Mouse (Mus musculus) forebrain, embryonic 14.5 days (tissue): ENCODE measurements around the gene Col23a1. TPM values are rescaled to one million over a fixed set of nuclear protein-coding genes. Genes with fewer than 3 reads are reported as not detected.
A peak's percentile ranks its signal among the peaks of the same experiment; 100 is the strongest.

Source experiments
- ATAC-seq: fragments of 200-750 bp; cut with Nextera tagmentation; 2 replicates; pipeline ENCODE4 v1.8.0; 2017; ENCODE audit warnings: mild to moderate bottlenecking, moderate library complexity
- DNase-seq: peaks from one replicate; pipeline ENCODE4 v3.0.0-alpha.2; 2015; ENCODE audit warnings: low spot score
- H3K27ac ChIP-seq: fragments of 300-500 bp; sonication (generic); 2 replicates; pipeline ENCODE4 v1.5.1; 2014; ENCODE audit warnings: low read depth, mild to moderate bottlenecking, control low read depth, low read length, moderate library complexity
- H3K27me3 ChIP-seq: fragments of 300-500 bp; sonication (generic); replicated peaks from 2 replicates; pipeline ENCODE4 v1.6.1; 2014; ENCODE audit warnings: low read length, control low read depth, mixed read lengths; ENCODE audit not compliant: control insufficient read depth, insufficient read depth
- H3K36me3 ChIP-seq: fragments of 300-500 bp; sonication (generic); 2 replicates; pipeline ENCODE4 v1.6.1; 2014; ENCODE audit warnings: low read length, control low read depth; ENCODE audit not compliant: control insufficient read depth, insufficient read depth
- H3K4me1 ChIP-seq: fragments of 300-500 bp; sonication (generic); 2 replicates; pipeline ENCODE4 v1.6.1; 2014; ENCODE audit warnings: antibody characterized with exemption, low read length, control low read depth; ENCODE audit not compliant: control insufficient read depth, insufficient read depth
- H3K4me2 ChIP-seq: fragments of 300-500 bp; sonication (generic); 2 replicates; pipeline ENCODE4 v1.6.1; 2014; ENCODE audit warnings: mild to moderate bottlenecking, control low read depth, low read length
- H3K4me3 ChIP-seq: fragments of 300-500 bp; sonication (generic); 2 replicates; pipeline ENCODE4 v1.5.1; 2014; ENCODE audit warnings: low read depth, low read length, control low read depth
- H3K9ac ChIP-seq: fragments of 300-500 bp; sonication (generic); 2 replicates; pipeline ENCODE4 v1.6.1; 2014; ENCODE audit warnings: mild to moderate bottlenecking, low read length, control low read depth, moderate library complexity
- H3K9me3 ChIP-seq: fragments of 300-500 bp; sonication (generic); replicated peaks from 2 replicates; pipeline ENCODE4 v1.6.1; 2016; ENCODE audit warnings: low read length, control low read depth, mixed read lengths; ENCODE audit not compliant: control insufficient read depth
- WGBS: fragments of 180-500 bp; shearing (Covaris S2); extraction: QIAGEN DNeasy Blood & Tissue Kit; methylation state at CpG from one replicate; pipeline ENCODE4 v1.1.7; 2014; 5-methylcytosine and 5-hydroxymethylcytosine counted together
- polyA plus RNA-seq: library from polyadenylated mRNA; unstranded; fragments of >200 nt; fragmentation: Nextera tagmentation; extraction: Ambion mirVana; gene quantifications from 2 replicates; pipeline ENCODE4 v1.2.1, GENCODE M21; 2014

The Col23a1 gene
- polyA plus RNA-seq, 1 experiment from 2014 or later: 2.5 TPM

GRCm38 (mm10) chr11:51429428-51430179 lies 139.9 kb downstream of the Col23a1 start:
- Histone ChIP-seq H3K4me3 (no peak overlapping the region), H3K9ac (no peak overlapping the region), H3K27ac (no peak overlapping the region), H3K36me3 (no peaks in the 10 kb centered on the region), H3K4me2 (no peak overlapping the region), H3K27me3 (no peaks in the 10 kb centered on the region), H3K4me1 (no peaks in the 10 kb centered on the region), H3K9me3 (no peaks in the 10 kb centered on the region)
- ATAC-seq (no peak), DNase-seq (no peak)
- WGBS: 40% methylated on average over 16 of the region's 16 CpGs

- ATAC-seq: no peak
- H3K9me3 ChIP-seq: no peaks in the 10 kb centered on the region
- no peak for DNase-seq
- no peak overlapping the region for H3K9ac ChIP-seq
- H3K4me3 ChIP-seq: no peak overlapping the region
- H3K4me2 ChIP-seq: no peak overlapping the region
- WGBS: 65% methylated on average over 8 of the region's 8 CpGs
- no peaks in the 10 kb centered on the region for H3K27me3 ChIP-seq
- no peaks in the 10 kb centered on the region for H3K4me1 ChIP-seq
- H3K36me3 ChIP-seq: no peaks in the 10 kb centered on the region
- no peak overlapping the region for H3K27ac ChIP-seq
These were observed 140.5 kb downstream of the Col23a1 start for GRCm38 (mm10) chr11:51430180-51430578.

DNA sequence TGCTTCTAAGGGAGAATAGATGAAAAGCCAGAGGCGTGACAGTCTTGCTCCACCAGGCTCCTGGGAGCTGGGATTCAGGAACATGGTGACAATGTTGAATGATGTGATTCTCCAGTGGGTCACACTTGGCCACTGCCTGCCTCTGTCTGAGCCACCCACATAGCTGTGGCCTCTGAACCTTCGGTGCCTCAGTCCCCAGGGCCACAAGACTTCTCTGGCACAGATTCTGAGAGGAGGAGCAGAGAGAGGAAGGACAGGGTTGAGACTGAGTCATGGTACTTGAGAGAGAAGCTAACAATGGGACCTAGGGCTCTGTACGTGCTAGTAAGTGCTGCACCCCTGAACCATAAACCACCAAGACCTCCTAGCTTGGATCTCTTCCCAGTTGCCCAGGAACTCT lies 141.6 kb downstream of the Col23a1 start:
- 79% methylated on average over 3 of the region's 3 CpGs for WGBS
- no peak for ATAC-seq

DNA sequence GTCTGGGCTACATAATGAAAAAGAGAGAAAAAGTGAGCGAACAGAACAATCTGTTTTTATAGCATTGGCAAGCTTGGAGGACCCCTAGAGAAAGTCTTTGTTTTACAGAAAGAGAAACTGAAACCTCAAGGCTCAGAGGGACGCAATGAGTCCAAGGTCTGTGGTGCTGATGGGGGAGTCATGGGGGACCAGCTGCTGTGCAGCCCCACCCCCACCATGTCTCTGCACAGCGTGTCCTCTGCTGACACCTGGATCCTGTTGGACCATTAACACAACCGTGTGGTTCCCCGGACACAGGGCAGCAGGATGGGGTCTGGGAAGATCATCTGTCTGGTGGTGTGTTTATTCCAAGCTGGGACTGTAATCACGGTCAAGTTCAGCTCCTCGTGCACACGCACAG lies 142.2 kb downstream of the Col23a1 start:
- Histone ChIP-seq H3K4me2 (no peak overlapping the region), H3K9me3 (no peaks in the 10 kb centered on the region; the same call in 1 of the 2 replicates), H3K4me1 (no peaks in the 10 kb centered on the region), H3K9ac (no peak overlapping the region), H3K4me3 (no peak overlapping the region), H3K36me3 (no peaks in the 10 kb centered on the region), H3K27ac (no peak overlapping the region), H3K27me3 (no peaks in the 10 kb centered on the region)
- 90% methylated on average over 8 of the region's 8 CpGs for WGBS
- DNase-seq (no peak), ATAC-seq (no peak)

More for the DNA sequence above, 141.6 kb downstream of the Col23a1 start:
- H3K27ac ChIP-seq: no peak overlapping the region
- H3K9me3 ChIP-seq: no peaks in the 10 kb centered on the region
- H3K4me1 ChIP-seq: no peaks in the 10 kb centered on the region
- H3K9ac ChIP-seq: no peak overlapping the region
- no peak for DNase-seq
- H3K27me3 ChIP-seq: no peaks in the 10 kb centered on the region
- no peak overlapping the region for H3K4me3 ChIP-seq
- H3K4me2 ChIP-seq: no peak overlapping the region
- H3K36me3 ChIP-seq: no peaks in the 10 kb centered on the region

DNA sequence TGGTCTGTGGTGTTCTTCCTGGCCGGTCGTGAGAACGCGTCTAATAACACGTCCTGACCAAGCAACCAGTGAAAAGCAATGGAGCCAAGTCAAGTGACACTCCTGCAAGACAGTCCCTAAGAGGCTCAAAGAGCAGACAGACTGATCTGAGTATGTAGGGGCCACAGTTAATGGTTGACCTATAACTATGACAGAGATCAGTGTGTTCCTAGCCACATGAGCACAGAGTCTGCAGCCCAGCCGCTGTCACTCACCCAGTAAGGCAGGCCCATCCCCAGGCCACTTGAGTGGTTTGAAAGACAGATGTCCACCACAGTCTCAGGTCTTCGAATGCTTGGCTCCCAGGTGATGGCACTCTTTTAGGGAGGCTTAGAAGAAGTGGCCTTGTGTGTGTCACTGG lies 152.3 kb downstream of the Col23a1 start:
- WGBS: 98% methylated on average over 7 of the region's 7 CpGs
- no peaks in the 10 kb centered on the region; the same call in 1 of the 2 replicates for H3K9me3 ChIP-seq
- no peaks in the 10 kb centered on the region for H3K36me3 ChIP-seq
- no peak overlapping the region for H3K4me3 ChIP-seq
- ATAC-seq (no peak), DNase-seq (no peak)
- H3K9ac ChIP-seq: no peak overlapping the region
- H3K4me1 ChIP-seq: no peaks in the 10 kb centered on the region
- no peak overlapping the region for H3K4me2 ChIP-seq
- H3K27ac ChIP-seq: no peak overlapping the region
- no peaks in the 10 kb centered on the region for H3K27me3 ChIP-seq

GRCm38 (mm10) chr11:51442599-51442998 lies 152.9 kb downstream of the Col23a1 start:
- no peaks in the 10 kb centered on the region for H3K4me1 ChIP-seq
- DNase-seq: no peak
- no peaks in the 10 kb centered on the region for H3K9me3 ChIP-seq
- H3K4me2 ChIP-seq: no peak overlapping the region
- no peaks in the 10 kb centered on the region for H3K36me3 ChIP-seq
- H3K27me3 ChIP-seq: no peaks in the 10 kb centered on the region
- H3K4me3 ChIP-seq: no peak overlapping the region
- no peak for ATAC-seq
- H3K9ac ChIP-seq: no peak overlapping the region
- no peak overlapping the region for H3K27ac ChIP-seq
- 76% methylated on average over 8 of the region's 8 CpGs for WGBS

- H3K4me3 ChIP-seq: no peak overlapping the region
These were observed 154.1 kb downstream of the Col23a1 start for GRCm38 (mm10) chr11:51443818-51444217.

DNA sequence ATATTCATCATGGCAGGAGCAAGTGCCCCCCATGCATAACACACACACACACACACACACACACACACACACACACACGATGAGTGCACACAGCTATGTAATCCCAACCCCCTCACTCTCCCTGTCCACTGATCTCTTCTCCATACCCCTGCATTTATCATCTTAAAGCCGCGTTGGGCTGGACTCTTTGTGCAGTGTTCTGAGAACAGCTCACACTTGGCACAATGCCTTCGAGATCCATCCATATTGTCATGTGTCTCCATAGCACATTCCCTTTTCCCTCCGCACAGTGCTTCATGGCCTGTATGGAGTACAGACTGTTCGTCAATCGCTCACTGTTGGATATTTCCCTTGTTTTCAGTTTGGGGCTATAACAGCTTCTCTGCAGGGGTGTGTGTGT lies 154.9 kb downstream of the Col23a1 start:
- Histone ChIP-seq H3K27ac (no peak overlapping the region), H3K4me1 (peaks cover 3% of the 10 kb centered on the region; the same call in 1 of the 2 replicates), H3K9ac (no peak overlapping the region), H3K9me3 (no peaks in the 10 kb centered on the region), H3K27me3 (no peaks in the 10 kb centered on the region), H3K36me3 (no peaks in the 10 kb centered on the region), H3K4me2 (no peak overlapping the region), H3K4me3 (no peak overlapping the region)
- 86% methylated on average over 7 of the region's 7 CpGs for WGBS
- no peak for DNase-seq
- ATAC-seq: no peak

More at GRCm38 (mm10) chr11:51443818-51444217, 154.1 kb downstream of the Col23a1 start:
- Histone ChIP-seq H3K4me2 (no peak overlapping the region), H3K27ac (no peak overlapping the region), H3K36me3 (no peaks in the 10 kb centered on the region), H3K9ac (no peak overlapping the region), H3K4me1 (peaks cover 3% of the 10 kb centered on the region; the same call in 1 of the 2 replicates), H3K9me3 (no peaks in the 10 kb centered on the region), H3K27me3 (no peaks in the 10 kb centered on the region)
- whole genome bisulfite sequencing: 77% methylated on average over 2 of the region's 2 CpGs
- ATAC-seq (no peak), DNase-seq (no peak)

GRCm38 (mm10) chr11:51446711-51447425 lies 157.1 kb downstream of the Col23a1 start:
- whole genome bisulfite sequencing: 45% methylated on average over 6 of the region's 6 CpGs
- ATAC-seq (no peak), DNase-seq (peak; percentile 19)
- Histone ChIP-seq H3K36me3 (no peaks in the 10 kb centered on the region), H3K9ac (no peak overlapping the region), H3K27me3 (no peaks in the 10 kb centered on the region), H3K27ac (no peak overlapping the region), H3K4me3 (no peak overlapping the region), H3K9me3 (no peaks in the 10 kb centered on the region), H3K4me1 (peaks cover 3% of the 10 kb centered on the region; the same call in 1 of the 2 replicates), H3K4me2 (no peak overlapping the region)
